Mouse (Mus musculus) kidney, embryonic 16.5 days (tissue): ENCODE results near the gene Fcrl1. TPM values are rescaled to one million over a fixed set of nuclear protein-coding genes. Genes with fewer than 3 reads are reported as not detected.
"Not testable (repeated sequence)": the region's sequence is repeated elsewhere in the genome, so short reads cannot be mapped to it uniquely, and the experiment has no call there.

Source experiments
- ATAC-seq: fragments of 200-750 bp; cut with Nextera tagmentation; 2 replicates; pipeline ENCODE4 v1.8.0; 2017; ENCODE audit warnings: moderate TSS enrichment; ENCODE audit not compliant: low FRiP score, low TSS enrichment
- H3K27ac ChIP-seq: fragments of 300-500 bp; sonication (generic); 2 replicates; pipeline ENCODE4 v1.5.1; 2014; ENCODE audit warnings: low read length
- H3K27me3 ChIP-seq: fragments of 300-500 bp; sonication (generic); 2 replicates; pipeline ENCODE4 v1.6.1; 2014; ENCODE audit warnings: low read length, control low read depth, mixed read lengths; ENCODE audit not compliant: insufficient read depth
- H3K36me3 ChIP-seq: fragments of 300-500 bp; sonication (generic); 2 replicates; pipeline ENCODE4 v1.6.1; 2014; ENCODE audit warnings: low read length, control low read depth, mixed read lengths; ENCODE audit not compliant: insufficient read depth
- H3K4me1 ChIP-seq: fragments of 300-500 bp; sonication (generic); 2 replicates; pipeline ENCODE4 v1.6.1; 2014; ENCODE audit warnings: low read length, control low read depth, mixed read lengths; ENCODE audit not compliant: insufficient read depth
- H3K4me2 ChIP-seq: fragments of 300-500 bp; sonication (generic); replicated peaks from 2 replicates; pipeline ENCODE4 v1.6.1; 2014; ENCODE audit warnings: low read depth, low read length
- H3K4me3 ChIP-seq: fragments of 300-500 bp; sonication (generic); 2 replicates; pipeline ENCODE4 v1.5.1; 2014; ENCODE audit warnings: mild to moderate bottlenecking, low read length
- H3K9ac ChIP-seq: fragments of 300-500 bp; sonication (generic); replicated peaks from 2 replicates; pipeline ENCODE4 v1.6.1; 2014; ENCODE audit warnings: low read length
- H3K9me3 ChIP-seq: fragments of 300-500 bp; sonication (generic); 2 replicates; pipeline ENCODE4 v1.6.1; 2016; ENCODE audit warnings: low read length, control low read depth
- WGBS: fragments of 180-500 bp; shearing (Covaris S2); extraction: QIAGEN DNeasy Blood & Tissue Kit; methylation state at CpG from one replicate; pipeline ENCODE4 v1.1.7; 2014; 5-methylcytosine and 5-hydroxymethylcytosine counted together
- polyA plus RNA-seq: library from polyadenylated mRNA; unstranded; fragments of >200 nt; fragmentation: Nextera tagmentation; extraction: Ambion mirVana; gene quantifications from 2 replicates; pipeline ENCODE4 v1.2.1, GENCODE M21; 2015

Fcrl1 gene
- 0.34 TPM in 1 of 2 replicates, not detected in the other for polyA plus RNA-seq

- ATAC-seq: no peak
- no peaks in the 10 kb centered on the region for H3K4me1 ChIP-seq
- H3K9me3 ChIP-seq: no peaks in the 10 kb centered on the region
- no peaks in the 10 kb centered on the region for H3K27me3 ChIP-seq
- H3K9ac ChIP-seq: no peak within 1 kb of the TSS
- 82% methylated on average over 18 of the region's 18 CpGs for WGBS
- H3K4me2 ChIP-seq: no peak within 1 kb of the TSS
- H3K27ac ChIP-seq: no peak within 1 kb of the TSS
- no peak within 1 kb of the TSS for H3K4me3 ChIP-seq
- no peaks in the 10 kb centered on the region for H3K36me3 ChIP-seq
Measured at GRCm38 (mm10) chr3:87376195-87377165, at the start of gene Fcrl1. Gene Fcrl1, plus strand, starts transcription at chr3:87376387.

GRCm38 (mm10) chr3:87337899-87338298, 38.3 kb upstream of the Fcrl1 start:
- no peak overlapping the region for H3K4me2 ChIP-seq
- H3K9me3 ChIP-seq: no peaks in the 10 kb centered on the region
- WGBS: 84% methylated on average over 5 of the region's 5 CpGs
- H3K36me3 ChIP-seq: no peaks in the 10 kb centered on the region
- no peak overlapping the region for H3K27ac ChIP-seq
- no peaks in the 10 kb centered on the region for H3K27me3 ChIP-seq
- H3K4me3 ChIP-seq: no peak overlapping the region
- no peak overlapping the region for H3K9ac ChIP-seq
- no peaks in the 10 kb centered on the region for H3K4me1 ChIP-seq
- ATAC-seq: no peak

- not testable (repeated sequence) for H3K36me3 ChIP-seq, H3K4me3 ChIP-seq, H3K9me3 ChIP-seq, H3K9ac ChIP-seq, H3K4me1 ChIP-seq, H3K27me3 ChIP-seq, H3K4me2 ChIP-seq, H3K27ac ChIP-seq, ATAC-seq
- 84% methylated on average over 2 of the region's 2 CpGs for WGBS
Measured at GRCm38 (mm10) chr3:87350992-87351391, 25.2 kb upstream of the Fcrl1 start.

- Histone ChIP-seq H3K4me2 (no peak within 1 kb of the TSS), H3K27ac (no peak within 1 kb of the TSS), H3K9ac (no peak within 1 kb of the TSS), H3K36me3 (no peaks in the 10 kb centered on the region), H3K4me1 (no peaks in the 10 kb centered on the region), H3K9me3 (no peaks in the 10 kb centered on the region), H3K4me3 (no peak within 1 kb of the TSS), H3K27me3 (no peaks in the 10 kb centered on the region)
- no peak for ATAC-seq
Measured at GRCm38 (mm10) chr3:87357581-87357980, 18.6 kb upstream of the Fcrl1 start, which contains the start of gene Cd5l. Gene Cd5l, plus strand, starts transcription at chr3:87357881.

GRCm38 (mm10) chr3:87359215-87359614, 17.0 kb upstream of the Fcrl1 start:
- Histone ChIP-seq H3K9me3 (no peaks in the 10 kb centered on the region), H3K36me3 (no peaks in the 10 kb centered on the region), H3K27ac (no peak overlapping the region), H3K4me1 (no peaks in the 10 kb centered on the region), H3K27me3 (no peaks in the 10 kb centered on the region), H3K9ac (no peak overlapping the region), H3K4me2 (no peak overlapping the region), H3K4me3 (no peak overlapping the region)
- ATAC-seq: no peak

- Histone ChIP-seq H3K4me2 (no peak overlapping the region), H3K4me3 (no peak overlapping the region), H3K9ac (no peak overlapping the region), H3K9me3 (no peaks in the 10 kb centered on the region), H3K36me3 (no peaks in the 10 kb centered on the region), H3K27ac (no peak overlapping the region), H3K4me1 (no peaks in the 10 kb centered on the region), H3K27me3 (no peaks in the 10 kb centered on the region)
- ATAC-seq: no peak
- whole genome bisulfite sequencing: 84% methylated on average over 6 of the region's 6 CpGs
Measured at GRCm38 (mm10) chr3:87360466-87360865, 15.7 kb upstream of the Fcrl1 start.

- Histone ChIP-seq H3K4me3 (no peak overlapping the region), H3K9ac (no peak overlapping the region), H3K27ac (no peak overlapping the region), H3K9me3 (no peaks in the 10 kb centered on the region), H3K4me1 (no peaks in the 10 kb centered on the region), H3K27me3 (no peaks in the 10 kb centered on the region), H3K4me2 (no peak overlapping the region), H3K36me3 (no peaks in the 10 kb centered on the region)
- ATAC-seq: no peak
- WGBS: 94% methylated on average over 14 of the region's 14 CpGs
Measured at GRCm38 (mm10) chr3:87365691-87366090, 10.5 kb upstream of the Fcrl1 start.

- Histone ChIP-seq H3K27me3 (no peaks in the 10 kb centered on the region), H3K9me3 (no peaks in the 10 kb centered on the region), H3K4me2 (no peak overlapping the region), H3K4me1 (no peaks in the 10 kb centered on the region), H3K27ac (no peak overlapping the region), H3K4me3 (no peak overlapping the region), H3K9ac (no peak overlapping the region), H3K36me3 (no peaks in the 10 kb centered on the region)
- 81% methylated on average over 10 of the region's 10 CpGs for WGBS
- no peak for ATAC-seq
Measured at GRCm38 (mm10) chr3:87367511-87367910, 8.7 kb upstream of the Fcrl1 start.

GRCm38 (mm10) chr3:87369181-87369580, 7.0 kb upstream of the Fcrl1 start:
- ATAC-seq: no peak
- H3K4me2 ChIP-seq: no peak overlapping the region
- no peak overlapping the region for H3K9ac ChIP-seq
- no peak overlapping the region for H3K4me3 ChIP-seq
- H3K9me3 ChIP-seq: no peaks in the 10 kb centered on the region
- 76% methylated on average over 5 of the region's 5 CpGs for WGBS
- H3K36me3 ChIP-seq: no peaks in the 10 kb centered on the region
- H3K27me3 ChIP-seq: no peaks in the 10 kb centered on the region
- H3K4me1 ChIP-seq: no peaks in the 10 kb centered on the region
- no peak overlapping the region for H3K27ac ChIP-seq

- no peaks in the 10 kb centered on the region for H3K27me3 ChIP-seq
- 53% methylated on average over 3 of the region's 3 CpGs for WGBS
- peak; percentile 67; the same call in 1 of the 2 replicates for ATAC-seq
- H3K36me3 ChIP-seq: no peaks in the 10 kb centered on the region
- no peak overlapping the region for H3K4me2 ChIP-seq
- no peaks in the 10 kb centered on the region for H3K9me3 ChIP-seq
- H3K9ac ChIP-seq: no peak overlapping the region
- H3K4me1 ChIP-seq: no peaks in the 10 kb centered on the region
- H3K4me3 ChIP-seq: no peak overlapping the region
- no peak overlapping the region for H3K27ac ChIP-seq
Measured at GRCm38 (mm10) chr3:87377228-87377627, 1.0 kb downstream of the Fcrl1 start.
